Mouse (Mus musculus) testis, adult 2 months (tissue): ENCODE data around the gene Babam2.

Source experiments
- CTCF ChIP-seq: fragments of 200-500 bp; IDR thresholded peaks from 2 replicates; pipeline ENCODE4 v1.5.1; 2012; ENCODE audit warnings: low read depth, mild to moderate bottlenecking, inconsistent platforms, low read length, moderate library complexity; ENCODE audit not compliant: control insufficient read depth, insufficient read depth, insufficient replicate concordance
- POLR2A ChIP-seq: fragments of 200-500 bp; IDR thresholded peaks from 2 replicates; pipeline ENCODE4 v1.6.1; 2012; ENCODE audit warnings: low read depth, mild to moderate bottlenecking, inconsistent platforms, low read length, moderate library complexity; ENCODE audit not compliant: control insufficient read depth

DNA sequence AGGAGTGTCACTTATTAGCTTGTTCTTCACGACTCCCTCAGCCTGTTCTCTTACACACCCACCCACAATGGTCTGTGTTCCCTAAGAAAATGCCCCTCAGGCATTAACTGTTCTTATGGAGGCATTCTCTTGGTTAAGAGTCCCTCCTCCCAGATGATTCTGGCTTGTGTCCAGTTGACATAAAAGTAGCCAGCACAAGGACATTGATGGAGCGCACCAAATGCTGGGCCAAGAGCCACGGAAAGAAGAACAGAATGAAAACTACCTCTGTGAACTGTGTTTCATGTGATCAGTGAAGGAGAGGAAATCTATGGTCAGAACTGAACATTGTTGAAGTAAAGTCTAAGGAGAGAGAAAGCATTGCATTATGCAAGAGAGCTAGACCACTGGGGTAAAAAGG is 89.7 kb downstream of the Babam2 start:
- TF ChIP-seq CTCF (no peak), POLR2A (no peak)
